In genomic region chr7:113239448-113240130, GRCm38 (mm10) we compare ENCODE assay signal across 17 mouse cellular contexts. TPM values are rescaled to one million over a fixed set of nuclear protein-coding genes. Genes with fewer than 3 reads are reported as not detected.
DNase-seq lines count a peak whose midpoint lies in the region; ATAC-seq and TF ChIP-seq lines count a peak whose summit lies in the region.
"Had no signal": no experiment of that assay in that cellular context is flagged by ENCODE, and none has a peak within 500 bp of the region (broad histone marks: within the 10 kb centered on the region; RNA-seq: fewer than 3 reads in every experiment).

No protein-coding gene starts in this region.

- WGBS in heart, embryonic 13.5 days = 59% methylated on average over 4 of the region's 4 CpGs
- 75% methylated on average over 4 of the region's 4 CpGs for WGBS in midbrain, embryonic 11.5 days
- WGBS in midbrain, postnatal 0 days = 73% methylated on average over 4 of the region's 4 CpGs

- H3K27ac ChIP-seq in heart, embryonic 13.5 days (replicated peaks) = peak overlapping the region; percentile 70; the same call in 1 of the 2 replicates
- no peak overlapping the region for H3K27ac ChIP-seq in midbrain, embryonic 11.5 days (ENCODE audit: low read depth, low read length)
- H3K27ac ChIP-seq in midbrain, postnatal 0 days (ENCODE audit: low read depth, low read length) = no peak overlapping the region
- H3K27ac ChIP-seq: gastrocnemius, adult 2 months; hindbrain, embryonic 14.5 days; limb, embryonic 13.5 days; neural tube, embryonic 15.5 days had no signal

- H3K4me2 ChIP-seq in heart, embryonic 13.5 days = no peak overlapping the region
- no peak overlapping the region for H3K4me2 ChIP-seq in midbrain, embryonic 11.5 days
- no peak overlapping the region for H3K4me2 ChIP-seq in midbrain, postnatal 0 days (ENCODE audit: low read depth, low read length, poor library complexity, severe bottlenecking)
- H3K4me2 ChIP-seq: hindbrain, embryonic 14.5 days; limb, embryonic 13.5 days; neural tube, embryonic 15.5 days had no signal

- peaks cover 6% of the 10 kb centered on the region; the same call in 1 of the 2 replicates for H3K36me3 ChIP-seq in heart, embryonic 13.5 days
- H3K36me3 ChIP-seq in midbrain, embryonic 11.5 days (ENCODE audit: control insufficient read depth, insufficient read depth, low read length) = no peaks in the 10 kb centered on the region
- H3K36me3 ChIP-seq in midbrain, postnatal 0 days (ENCODE audit: insufficient read depth, low read length) = 0 out of 2 replicates have a peak, but pooled peaks cover 1% of the 10 kb centered on the region
- H3K36me3 ChIP-seq: limb, embryonic 13.5 days; neural tube, embryonic 15.5 days had no signal

- no peaks in the 10 kb centered on the region for H3K9me3 ChIP-seq in heart, embryonic 13.5 days
- no peaks in the 10 kb centered on the region for H3K9me3 ChIP-seq in midbrain, embryonic 11.5 days (ENCODE audit: control insufficient read depth, low read length)
- H3K9me3 ChIP-seq in midbrain, postnatal 0 days (ENCODE audit: low read length) = no peaks in the 10 kb centered on the region
- H3K9me3 ChIP-seq: limb, embryonic 13.5 days; neural tube, embryonic 15.5 days had no signal

- ATAC-seq in heart, embryonic 13.5 days (ENCODE audit: extremely low read depth, insufficient number of reproducible peaks, low FRiP score, low TSS enrichment) = no peak
- no peak for ATAC-seq in midbrain, embryonic 11.5 days (ENCODE audit: low FRiP score)
- no peak for ATAC-seq in midbrain, postnatal 0 days (ENCODE audit: low FRiP score)
- ATAC-seq: activated CD4-positive, CD25-positive, alpha-beta regulatory T cell, adult 4 months; forebrain, embryonic 16.5 days had no signal

- peaks cover 42% of the 10 kb centered on the region for H3K4me1 ChIP-seq in heart, embryonic 13.5 days
- no peaks in the 10 kb centered on the region for H3K4me1 ChIP-seq in midbrain, embryonic 11.5 days (ENCODE audit: control insufficient read depth, insufficient read depth, low read length)
- H3K4me1 ChIP-seq in midbrain, postnatal 0 days (ENCODE audit: insufficient read depth, low read length) = peaks cover 3% of the 10 kb centered on the region

- DNase-seq in heart, postnatal 25 days (ENCODE audit: low spot score) = no peak
- DNase-seq in midbrain, embryonic 11.5 days (ENCODE audit: low spot score, missing footprints) = peak; percentile 12
- DNase-seq in midbrain, postnatal 0 days (ENCODE audit: low spot score) = no peak
- peak; percentile 74 for DNase-seq in lung, postnatal 25 days (ENCODE audit: low spot score)
- DNase-seq in kidney, adult 18-20 months = no peak
- DNase-seq in cerebellum, adult 18-20 months = no peak
- no peak for DNase-seq in cerebellum, postnatal 4 days (ENCODE audit: low spot score in 2 of 2)
- DNase-seq: cerebellum, adult 9-11 months; gastrocnemius, adult 2 months; kidney, adult 9 months; thymus, postnatal 4 days had no signal

- no peak overlapping the region for H3K9ac ChIP-seq in heart, embryonic 13.5 days
- H3K9ac ChIP-seq in midbrain, embryonic 11.5 days (ENCODE audit: low read length) = no peak overlapping the region
- no peak overlapping the region for H3K9ac ChIP-seq in midbrain, postnatal 0 days (replicated peaks; ENCODE audit: low read length, poor library complexity, severe bottlenecking)
- H3K9ac ChIP-seq: hindbrain, embryonic 14.5 days; limb, embryonic 13.5 days; neural tube, embryonic 15.5 days had no signal

- intact Hi-C loops in heart, postnatal 25 days (cut with DNase I) = no loop called here

- TF ChIP-seq CTCF in midbrain, postnatal 0 days (IDR thresholded peaks at IDR 0.05) = no peak

- H3K27me3 ChIP-seq in heart, embryonic 13.5 days (replicated peaks) = no peaks in the 10 kb centered on the region
- no peaks in the 10 kb centered on the region for H3K27me3 ChIP-seq in midbrain, embryonic 11.5 days (ENCODE audit: control insufficient read depth, insufficient read depth, low read length)
- no peaks in the 10 kb centered on the region for H3K27me3 ChIP-seq in midbrain, postnatal 0 days (ENCODE audit: insufficient read depth, low read length)
- H3K27me3 ChIP-seq: limb, embryonic 13.5 days; neural tube, embryonic 15.5 days had no signal

- H3K4me3 ChIP-seq in heart, embryonic 13.5 days = no peak overlapping the region
- no peak overlapping the region for H3K4me3 ChIP-seq in midbrain, embryonic 11.5 days (ENCODE audit: low read depth, low read length)
- no peak overlapping the region for H3K4me3 ChIP-seq in midbrain, postnatal 0 days (ENCODE audit: low read depth, low read length)
- H3K4me3 ChIP-seq: gastrocnemius, adult 2 months; limb, embryonic 13.5 days; neural tube, embryonic 15.5 days had no signal

RNA-seq across cellular contexts. Expression of gene Arntl, which starts 32.3 kb away (rescaled TPM):
- 6.2 and 6.3 TPM in 2 replicates for polyA plus RNA-seq in heart, embryonic 13.5 days (2015; fragmentation: Nextera tagmentation; extraction: Ambion mirVana)
- total RNA-seq in heart, postnatal 25 days (2021) = 10 to 100 TPM in 1 of 2 experiments, 1 to 10 TPM in 1; 3.4 to 23.9 TPM
- polyA plus RNA-seq in midbrain, embryonic 11.5 days (2014; fragmentation: Nextera tagmentation; extraction: Ambion mirVana) = 5.1 and 6.4 TPM in 2 replicates
- 27.3 and 29.7 TPM in 2 replicates for total RNA-seq in midbrain, postnatal 0 days (2014; rRNA removed)
- polyA plus RNA-seq in midbrain, postnatal 0 days (2015; fragmentation: Nextera tagmentation; extraction: Ambion mirVana) = 21.1 and 23.0 TPM in 2 replicates

Comparison
In these comparisons a context has a peak if more than half of its experiments do, and no peak if none do; other contexts are left out.
1. DNase-seq: peak in midbrain, embryonic 11.5 days (single experiment) and lung, postnatal 25 days (single experiment); none in heart, postnatal 25 days (single experiment), midbrain, postnatal 0 days (single experiment), kidney, adult 18-20 months (single experiment), cerebellum, adult 18-20 months (0 of 2) and cerebellum, postnatal 4 days (0 of 2).